Mouse (Mus musculus) naive thymus-derived CD4-positive, alpha-beta T cell, adult 5 months (primary cell): Measurements from ENCODE around the gene Dnm3. TPM values are rescaled to one million over a fixed set of nuclear protein-coding genes. Genes with fewer than 3 reads are reported as not detected.

ENCODE experiments used
- polyA plus RNA-seq: library from polyadenylated mRNA; unstranded; fragments of 100-300 nt; shearing (Covaris generic); gene quantifications from one replicate; pipeline ENCODE4 v1.2.1, GENCODE M21; 2017

The Dnm3 gene
- not detected for polyA plus RNA-seq

DNA sequence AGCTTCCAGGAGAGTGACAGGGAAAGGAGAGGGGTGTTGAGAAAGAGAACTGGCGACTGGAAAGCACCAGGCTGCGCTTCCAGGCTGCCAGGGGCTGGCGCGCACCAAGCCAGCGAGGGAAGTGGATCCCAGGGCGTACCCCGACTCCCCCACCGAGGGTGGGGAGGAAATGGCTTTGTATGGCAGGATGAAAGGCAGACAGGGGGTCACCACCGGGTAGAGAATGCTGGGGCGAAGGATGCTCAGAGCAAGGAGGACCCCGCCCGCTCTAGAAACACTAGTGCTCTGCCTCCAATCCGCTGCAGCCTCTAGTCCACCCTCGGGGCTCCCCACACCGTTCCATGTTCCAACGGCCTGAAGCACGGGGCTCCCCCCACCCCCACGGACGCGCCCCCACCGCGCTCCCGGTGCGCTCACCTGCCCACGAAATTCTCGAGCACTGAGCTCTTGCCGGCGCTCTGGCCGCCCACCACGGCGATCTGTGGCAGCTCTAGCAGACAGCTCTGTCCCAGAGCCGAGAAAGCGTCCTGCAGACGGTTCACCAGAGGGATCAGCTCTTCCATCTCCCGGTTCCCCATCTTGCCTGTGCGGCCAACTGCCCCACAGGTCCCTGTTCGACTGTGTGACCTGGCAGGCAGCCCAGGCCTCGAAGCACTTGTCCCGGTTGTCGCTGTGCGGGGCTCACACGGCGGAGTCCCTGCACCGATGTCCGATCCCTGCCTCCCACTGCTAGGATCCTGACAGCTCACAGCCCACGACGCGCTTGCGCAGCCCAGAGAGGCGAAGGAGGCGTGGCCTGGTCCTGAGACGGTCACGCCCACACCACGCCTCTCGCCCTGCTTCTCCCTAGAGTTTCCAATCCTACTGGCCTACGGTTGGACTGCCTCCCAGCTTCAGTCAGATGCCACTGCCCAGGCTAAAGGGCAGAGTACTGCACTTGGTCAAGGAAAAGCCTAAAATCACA is at the start of gene Dnm3:
Gene Dnm3, minus strand, starts transcription at position 789 of the 964 bp plus-strand sequence.

DNA sequence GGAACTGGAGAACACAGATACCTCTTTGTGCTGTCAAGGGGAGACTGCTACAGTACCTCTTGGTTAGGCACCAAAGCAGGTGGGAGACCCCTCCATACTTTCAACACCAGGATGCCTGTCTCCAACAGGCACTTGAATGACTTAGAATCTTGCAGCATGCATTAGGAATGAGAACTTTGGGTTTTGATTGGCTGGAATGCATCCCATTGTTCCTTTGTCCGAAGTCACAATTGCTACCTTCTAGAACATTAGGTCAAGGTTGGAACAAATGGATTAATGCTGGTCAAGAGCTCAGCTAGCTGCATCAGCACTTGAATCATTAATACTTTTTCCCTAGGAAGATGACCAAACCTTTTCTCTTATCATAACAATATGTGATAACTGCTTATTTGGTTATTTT is 498.3 kb downstream of the Dnm3 start, which contains the start of gene 4930558K02Rik:
Gene 4930558K02Rik, minus strand, starts transcription at position 101 of the 400 bp plus-strand sequence.

GRCm38 (mm10) chr1:161968589-161969407 is 509.0 kb downstream of the Dnm3 start, which contains the start of gene Pigc:
Gene Pigc, plus strand, starts transcription at chr1:161969186.

Other genes with a start within 250 kb of the Dnm3 start
- 26.1 TPM for gene Mettl13, start 70.5 kb upstream of the Dnm3 start, polyA plus RNA-seq
- gene Vamp4, start 92.5 kb upstream of the Dnm3 start, polyA plus RNA-seq, result 109 TPM
- not detected for gene Myoc, start 161.1 kb upstream of the Dnm3 start, polyA plus RNA-seq
- not detected for gene Myocos, start 180.2 kb upstream of the Dnm3 start, polyA plus RNA-seq